Mouse (Mus musculus) macrophage (primary cell): ENCODE data around the gene Txn1. TPM values are rescaled to one million over a fixed set of nuclear protein-coding genes. Genes with fewer than 3 reads are reported as not detected.

Experiments used
- H3K27ac ChIP-seq: fragments of 350-480 bp; formaldehyde crosslinking; 2 replicates; pipeline ENCODE4 v1.9.0; 2021
- H3K36me3 ChIP-seq: fragments of 350-480 bp; formaldehyde crosslinking; 2 replicates; pipeline ENCODE4 v1.9.0; 2021; ENCODE audit errors: inconsistent target
- H3K4me3 ChIP-seq: fragments of 350-480 bp; formaldehyde crosslinking; 2 replicates; pipeline ENCODE4 v1.9.0; 2021; ENCODE audit errors: inconsistent target
- H3K79me2 ChIP-seq: fragments of 350-480 bp; formaldehyde crosslinking; 2 replicates; pipeline ENCODE4 v1.9.0; 2021; ENCODE audit errors: inconsistent target
- WGBS: methylation state at CpG from one replicate; pipeline ENCODE4 v1.1.7; 2026; ENCODE audit warnings: inconsistent platforms; ENCODE audit not compliant: missing documents; 5-methylcytosine and 5-hydroxymethylcytosine counted together
- polyA plus RNA-seq: library from polyadenylated mRNA; stranded (reverse); fragments of 250-400 nt; gene quantifications from 3 replicates; pipeline ENCODE4 v1.2.4, GENCODE M21; 2018; ENCODE audit warnings: inconsistent platforms

Gene Txn1
- polyA plus RNA-seq, 1 experiment from 2014 or later = 110 TPM

GRCm38 (mm10) chr4:57922171-57922570 lies 34.0 kb downstream of the Txn1 start:
- H3K4me3 ChIP-seq = no peak overlapping the region
- H3K79me2 ChIP-seq = no peaks in the 10 kb centered on the region
- H3K36me3 ChIP-seq = no peaks in the 10 kb centered on the region
- WGBS = 86% methylated on average over 5 of the region's 5 CpGs
- no peak overlapping the region for H3K27ac ChIP-seq

GRCm38 (mm10) chr4:57920522-57920921 lies 35.7 kb downstream of the Txn1 start:
- no peak overlapping the region for H3K4me3 ChIP-seq
- H3K36me3 ChIP-seq = no peaks in the 10 kb centered on the region
- no peaks in the 10 kb centered on the region for H3K79me2 ChIP-seq
- WGBS = 71% methylated on average over 1 of the region's 1 CpGs
- H3K27ac ChIP-seq = no peak overlapping the region

GRCm38 (mm10) chr4:57919494-57920423 lies 36.5 kb downstream of the Txn1 start:
- Histone ChIP-seq H3K4me3 (no peak overlapping the region), H3K36me3 (no peaks in the 10 kb centered on the region), H3K27ac (no peak overlapping the region), H3K79me2 (no peaks in the 10 kb centered on the region)
- WGBS = 22% methylated on average over 8 of the region's 8 CpGs

- no peak overlapping the region for H3K4me3 ChIP-seq
- H3K79me2 ChIP-seq = no peaks in the 10 kb centered on the region
- H3K36me3 ChIP-seq = no peaks in the 10 kb centered on the region
- no peak overlapping the region for H3K27ac ChIP-seq
- WGBS = 89% methylated on average over 4 of the region's 4 CpGs
Measured at GRCm38 (mm10) chr4:57916711-57917110, 39.5 kb downstream of the Txn1 start.

- Histone ChIP-seq H3K27ac (no peak within 1 kb of the TSS), H3K4me3 (no peak within 1 kb of the TSS), H3K36me3 (no peaks in the 10 kb centered on the region), H3K79me2 (no peaks in the 10 kb centered on the region)
- 21% methylated on average over 9 of the region's 9 CpGs for WGBS
Measured at GRCm38 (mm10) chr4:57916201-57916661, 40.0 kb downstream of the Txn1 start, which contains the start of gene D630039A03Rik. TSS of gene D630039A03Rik (minus strand) at chr4:57916297.

- Histone ChIP-seq H3K4me3 (no peak overlapping the region), H3K79me2 (no peaks in the 10 kb centered on the region), H3K27ac (no peak overlapping the region), H3K36me3 (no peaks in the 10 kb centered on the region)
- 18% methylated on average over 17 of the region's 17 CpGs for WGBS
Measured at GRCm38 (mm10) chr4:57915216-57915965, 40.8 kb downstream of the Txn1 start.

- WGBS = 76% methylated on average over 8 of the region's 10 CpGs
- H3K4me3 ChIP-seq = no peak overlapping the region
- H3K79me2 ChIP-seq = no peaks in the 10 kb centered on the region
Measured at GRCm38 (mm10) chr4:57914193-57915190, 41.7 kb downstream of the Txn1 start.

GRCm38 (mm10) chr4:57913021-57913420 lies 43.2 kb downstream of the Txn1 start:
- no peaks in the 10 kb centered on the region for H3K79me2 ChIP-seq
- no peak overlapping the region for H3K27ac ChIP-seq
- no peaks in the 10 kb centered on the region for H3K36me3 ChIP-seq
- no peak overlapping the region for H3K4me3 ChIP-seq

More at GRCm38 (mm10) chr4:57914193-57915190, 41.7 kb downstream of the Txn1 start:
- H3K36me3 ChIP-seq = no peaks in the 10 kb centered on the region
- H3K27ac ChIP-seq = no peak overlapping the region

GRCm38 (mm10) chr4:57908860-57909259 lies 47.4 kb downstream of the Txn1 start:
- 17% methylated on average over 6 of the region's 6 CpGs for WGBS
- Histone ChIP-seq H3K27ac (no peak overlapping the region), H3K79me2 (no peaks in the 10 kb centered on the region), H3K36me3 (no peaks in the 10 kb centered on the region), H3K4me3 (no peak overlapping the region)

GRCm38 (mm10) chr4:57906708-57907107 lies 49.5 kb downstream of the Txn1 start:
- Histone ChIP-seq H3K79me2 (no peaks in the 10 kb centered on the region), H3K36me3 (no peaks in the 10 kb centered on the region), H3K27ac (no peak overlapping the region), H3K4me3 (no peak overlapping the region)
- 79% methylated on average over 2 of the region's 2 CpGs for WGBS

GRCm38 (mm10) chr4:57904638-57905037 lies 51.6 kb downstream of the Txn1 start:
- Histone ChIP-seq H3K79me2 (no peaks in the 10 kb centered on the region), H3K27ac (no peak overlapping the region), H3K36me3 (no peaks in the 10 kb centered on the region), H3K4me3 (no peak overlapping the region)
- 36% methylated on average over 9 of the region's 9 CpGs for WGBS

GRCm38 (mm10) chr4:57904211-57904610 lies 52.0 kb downstream of the Txn1 start:
- 6% methylated on average over 4 of the region's 5 CpGs for WGBS
- no peak overlapping the region for H3K4me3 ChIP-seq
- no peak overlapping the region for H3K27ac ChIP-seq
- no peaks in the 10 kb centered on the region for H3K79me2 ChIP-seq
- no peaks in the 10 kb centered on the region for H3K36me3 ChIP-seq

- Histone ChIP-seq H3K36me3 (no peaks in the 10 kb centered on the region), H3K4me3 (no peak overlapping the region), H3K27ac (no peak overlapping the region), H3K79me2 (no peaks in the 10 kb centered on the region)
- 21% methylated on average over 5 of the region's 5 CpGs for WGBS
Measured at GRCm38 (mm10) chr4:57902619-57903018, 53.6 kb downstream of the Txn1 start.

GRCm38 (mm10) chr4:57901210-57901609 lies 55.0 kb downstream of the Txn1 start:
- H3K79me2 ChIP-seq = no peaks in the 10 kb centered on the region
- 3% methylated on average over 4 of the region's 4 CpGs for WGBS
- no peak overlapping the region for H3K27ac ChIP-seq
- H3K36me3 ChIP-seq = no peaks in the 10 kb centered on the region
- no peak overlapping the region for H3K4me3 ChIP-seq
